Mouse (Mus musculus) gonadal fat pad, adult 2 months (tissue): Measurements from ENCODE around the gene Rnf225. TPM values are rescaled to one million over a fixed set of nuclear protein-coding genes. Genes with fewer than 3 reads are reported as not detected.
"Not testable (repeated sequence)": the region's sequence is repeated elsewhere in the genome, so short reads cannot be mapped to it uniquely, and the experiment has no call there.

Experiments used
- DNase-seq: peaks from one replicate; pipeline ENCODE4 v3.0.0-alpha.2; 2012; ENCODE audit warnings: low read depth
- polyA plus RNA-seq: library from polyadenylated mRNA; depleted of rRNA; stranded (reverse); fragments of >200 nt; gene quantifications from 2 replicates; pipeline ENCODE4 v1.2.3, GENCODE M21; 2012

Gene Rnf225
- polyA plus RNA-seq, 1 experiment = 1.7 TPM

GRCm38 (mm10) chr7:12927693-12928589 is 725 bp downstream of the Rnf225 start:
- DNase-seq = no peak

DNA sequence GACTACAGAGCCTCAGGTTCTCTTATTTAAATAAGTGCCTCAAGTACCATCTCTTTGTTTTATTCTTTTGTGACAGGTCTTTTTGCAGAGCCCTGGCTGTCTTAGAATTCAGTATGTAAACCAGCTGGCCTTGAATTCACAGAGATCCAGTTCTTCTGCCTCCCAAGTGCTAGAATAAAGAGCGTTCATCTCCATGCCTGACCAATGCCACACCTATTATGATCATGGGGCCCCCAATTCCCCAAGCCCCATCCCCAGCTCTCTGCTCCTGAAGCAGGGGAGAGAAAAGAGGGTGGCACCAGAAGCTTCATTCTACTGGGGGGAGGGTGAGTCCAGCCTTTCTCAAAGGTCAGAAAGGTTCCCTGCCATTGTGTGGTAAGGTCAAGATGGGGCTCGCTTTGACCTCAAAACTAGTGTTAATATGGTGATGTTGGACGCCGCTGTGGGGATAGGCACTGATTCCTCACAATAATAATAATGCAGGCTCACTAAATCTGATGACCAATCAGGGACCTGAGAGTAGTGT is 6.5 kb downstream of the Rnf225 start:
- DNase-seq = no peak

- DNase-seq = no peak
Measured at GRCm38 (mm10) chr7:12934808-12935207, 7.6 kb downstream of the Rnf225 start.

GRCm38 (mm10) chr7:12937254-12937803 is 10.1 kb downstream of the Rnf225 start:
- DNase-seq = not testable (repeated sequence)

DNA sequence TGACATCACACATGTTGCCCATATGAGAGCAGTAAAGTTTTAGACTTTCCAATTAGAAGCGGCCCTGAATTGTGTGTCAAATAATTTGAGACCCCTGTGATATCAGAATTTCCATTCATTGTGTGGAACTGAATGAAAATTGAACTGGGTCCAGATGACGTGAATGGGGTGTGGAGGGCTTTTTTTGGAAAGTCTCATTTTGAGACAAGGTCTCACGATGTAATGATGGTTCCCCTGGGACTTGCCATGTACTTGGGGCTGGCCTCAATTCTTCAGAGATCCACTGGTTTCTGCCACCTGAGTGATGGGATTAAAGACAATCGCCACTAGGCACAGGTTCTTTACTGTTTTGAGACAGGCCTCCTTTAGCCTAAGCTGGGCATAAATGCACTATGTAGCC is 13.4 kb downstream of the Rnf225 start:
- no peak for DNase-seq

DNA sequence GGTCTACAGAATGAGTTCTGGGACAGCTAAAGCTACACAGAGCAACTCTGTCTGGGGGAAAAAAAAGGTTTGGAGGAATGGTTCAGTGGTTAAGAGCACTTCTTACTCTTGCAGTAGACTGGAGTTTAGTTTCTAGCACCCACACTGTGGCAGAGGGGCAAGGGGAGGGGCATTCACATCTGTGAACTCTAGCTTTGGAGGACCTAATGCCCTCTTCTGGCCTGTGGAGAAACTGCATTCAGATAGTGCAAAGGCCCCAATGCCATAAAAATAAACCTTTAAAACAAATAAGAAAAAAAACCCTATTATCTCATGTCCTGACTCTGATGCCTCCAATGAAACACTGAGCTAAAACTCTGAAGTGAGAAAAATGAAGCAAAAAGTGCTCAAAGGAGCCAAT is 16.3 kb downstream of the Rnf225 start:
- DNase-seq = no peak

- no peak for DNase-seq
Measured at GRCm38 (mm10) chr7:12949032-12949871, 22.0 kb downstream of the Rnf225 start.

GRCm38 (mm10) chr7:12949872-12950229 is 22.6 kb downstream of the Rnf225 start:
- DNase-seq = no peak

DNA sequence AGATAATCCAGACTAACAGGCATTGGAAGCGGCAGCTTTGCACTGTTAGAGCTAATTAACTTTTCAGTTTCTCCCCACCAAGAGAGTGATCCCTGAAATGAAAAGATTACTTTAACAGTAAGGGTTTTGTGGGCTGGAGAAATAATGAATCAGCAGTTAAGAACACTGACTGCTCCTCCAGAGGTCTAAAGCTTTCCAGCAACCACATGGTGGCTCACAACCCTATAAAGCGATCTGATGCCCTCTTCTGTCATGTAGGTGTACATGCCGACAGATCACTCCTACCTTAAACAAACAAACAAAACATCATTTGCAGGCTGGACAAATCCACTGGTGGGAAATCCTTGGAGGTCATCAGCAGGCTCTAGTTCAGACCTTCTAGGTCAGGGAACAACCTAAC is 27.7 kb downstream of the Rnf225 start:
- DNase-seq = no peak

- DNase-seq = no peak
Measured at GRCm38 (mm10) chr7:12957511-12957910, 30.3 kb downstream of the Rnf225 start.

- no peak for DNase-seq
Measured at GRCm38 (mm10) chr7:12958948-12959347, 31.7 kb downstream of the Rnf225 start.

GRCm38 (mm10) chr7:12959718-12960117 is 32.5 kb downstream of the Rnf225 start:
- DNase-seq = no peak

GRCm38 (mm10) chr7:12961511-12962141 is 34.4 kb downstream of the Rnf225 start:
- no peak for DNase-seq

DNA sequence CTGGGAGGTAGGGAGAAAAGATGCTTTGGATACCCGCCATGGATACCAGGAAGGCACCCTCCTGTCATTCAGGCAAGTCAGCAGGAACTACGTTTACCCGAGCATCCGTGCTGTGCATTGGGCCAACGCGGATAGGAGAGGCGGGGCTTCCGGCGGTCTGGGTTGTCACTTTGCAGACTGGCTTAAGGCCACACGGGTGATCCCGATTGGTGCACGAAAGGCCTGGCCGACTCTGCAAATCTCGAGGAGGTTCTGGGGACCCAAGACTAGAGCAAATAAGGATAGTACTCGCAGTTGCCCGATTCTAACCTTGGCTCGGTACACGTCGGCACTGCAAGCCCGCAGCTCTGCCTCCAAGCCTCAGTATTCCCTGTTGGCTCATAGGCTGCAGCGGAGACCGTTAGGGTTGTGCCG is 38.5 kb downstream of the Rnf225 start, which contains the start of gene Zfp324:
Gene Zfp324 (plus strand): TSS at position 161 of the 414 bp plus-strand sequence.
- DNase-seq = no peak

DNA sequence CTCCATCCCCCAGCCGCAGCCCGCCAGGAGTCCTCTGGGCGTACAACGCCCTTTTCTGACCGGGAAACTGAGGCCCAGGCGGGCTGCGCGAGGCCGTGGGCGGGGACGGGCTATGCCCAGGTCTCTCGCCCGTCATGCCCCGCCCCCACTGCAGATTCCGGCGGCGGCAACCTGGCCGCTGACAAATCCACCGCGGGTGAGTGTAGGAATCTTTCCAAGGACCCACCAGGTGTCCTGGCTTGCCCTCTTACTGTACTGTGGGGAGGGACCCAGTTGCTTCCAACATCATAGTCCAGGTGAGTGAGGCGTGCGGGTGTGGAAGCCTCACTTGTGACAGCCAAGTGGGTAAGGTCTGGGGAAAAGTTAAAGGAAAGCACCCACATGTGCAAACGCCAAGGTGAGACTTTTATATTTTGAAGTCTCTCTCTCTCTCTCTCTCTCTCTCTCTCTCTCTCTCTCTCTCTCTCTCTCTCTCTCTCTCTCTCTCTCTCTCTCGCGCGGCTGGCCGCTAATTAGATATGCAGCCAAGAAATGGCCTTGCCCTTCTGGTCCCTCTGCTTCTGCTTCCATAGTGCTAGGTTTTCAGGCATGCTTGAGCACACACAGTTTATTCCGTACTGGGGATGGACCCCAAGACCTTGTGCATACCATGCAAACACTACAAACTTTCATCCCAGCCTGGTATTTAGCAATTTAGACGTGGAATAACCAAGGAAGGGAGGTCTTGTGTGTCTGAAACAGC is 39.1 kb downstream of the Rnf225 start:
- no peak for DNase-seq

GRCm38 (mm10) chr7:12970906-12971305 is 43.7 kb downstream of the Rnf225 start:
- DNase-seq = no peak

GRCm38 (mm10) chr7:12977682-12978389 is 50.6 kb downstream of the Rnf225 start, which contains the start of gene Zfp446:
Gene Zfp446 (plus strand): TSS chr7:12977848.
- DNase-seq = peak; percentile 82

- no peak for DNase-seq
Measured at GRCm38 (mm10) chr7:12978931-12979722, 51.9 kb downstream of the Rnf225 start.

GRCm38 (mm10) chr7:12979776-12980175 is 52.6 kb downstream of the Rnf225 start:
- no peak for DNase-seq
